Mouse (Mus musculus): ENCODE measurements at regions not wholly inside any gene's neighbourhood (a gene's known extent, or its start where the extent isn't known, plus 50 kb on each side); places are given as distances from the start of the nearest gene placed in this dataset.

GRCm38 (mm10) chr15:88120376-88120775 lies 479.7 kb upstream of the Zdhhc25 start:
- H3K36me3 ChIP-seq (ENCODE audit: control insufficient read depth, insufficient read depth, low read length, poor library complexity, severe bottlenecking), result no peaks in the 10 kb centered on the region
- DNase-seq (ENCODE audit: low read depth, low spot score), result peak; percentile 21
- H3K9me3 ChIP-seq (ENCODE audit: control insufficient read depth, insufficient read depth, low read depth, low read length), result no peaks in the 10 kb centered on the region
- TF ChIP-seq MAFK (IDR thresholded peaks at IDR 0.05; ENCODE audit: insufficient read depth, low read depth, low read length) (no peak), HCFC1 (IDR thresholded peaks at IDR 0.05; ENCODE audit: borderline replicate concordance, insufficient read depth, low read length) (no peak), ZNF384 (IDR thresholded peaks at IDR 0.05; ENCODE audit: low read depth, low read length) (no peak), CHD2 (IDR thresholded peaks at IDR 0.05; ENCODE audit: low read depth, low read length) (no peak), ZC3H11A (IDR thresholded peaks at IDR 0.05; ENCODE audit: borderline replicate concordance, low read depth, low read length) (no peak)
- in situ Hi-C loops (cut with MboI; ENCODE audit: low sequenced_read_pairs in 2 of 2, unreplicated experiment in 2 of 2), result no loop called here
- H3K4me3 ChIP-seq (ENCODE audit: insufficient read depth in 1 of 2, low read depth in 1 of 2, low read length in 2 of 2, poor library complexity in 1 of 2, severe bottlenecking in 1 of 2), result no peak overlapping the region
- no peaks in the 10 kb centered on the region for H3K4me1 ChIP-seq (ENCODE audit: control insufficient read depth in 2 of 2, insufficient read depth in 2 of 2, low read length in 2 of 2, poor library complexity in 1 of 2)
- H3K27ac ChIP-seq (ENCODE audit: insufficient read depth, low read depth, low read length, poor library complexity, severe bottlenecking), result no peak overlapping the region
- H3K9ac ChIP-seq (ENCODE audit: insufficient read depth, low read depth, low read length, poor library complexity, severe bottlenecking), result no peak overlapping the region

GRCm38 (mm10) chr15:88123907-88124523 lies 476.1 kb upstream of the Zdhhc25 start:
- Histone ChIP-seq H3K27ac (ENCODE audit: insufficient read depth, low read depth, low read length, poor library complexity, severe bottlenecking) (no peak overlapping the region), H3K4me3 (ENCODE audit: insufficient read depth in 1 of 2, low read depth in 1 of 2, low read length in 2 of 2, poor library complexity in 1 of 2, severe bottlenecking in 1 of 2) (no peak overlapping the region), H3K36me3 (ENCODE audit: control insufficient read depth, insufficient read depth, low read length, poor library complexity, severe bottlenecking) (no peaks in the 10 kb centered on the region), H3K4me1 (ENCODE audit: control insufficient read depth in 2 of 2, insufficient read depth in 2 of 2, low read length in 2 of 2, poor library complexity in 1 of 2) (no peaks in the 10 kb centered on the region), H3K9me3 (ENCODE audit: control insufficient read depth, insufficient read depth, low read depth, low read length) (no peaks in the 10 kb centered on the region), H3K9ac (ENCODE audit: insufficient read depth, low read depth, low read length, poor library complexity, severe bottlenecking) (no peak overlapping the region)
- TF ChIP-seq ZNF384 (IDR thresholded peaks at IDR 0.05; ENCODE audit: low read depth, low read length), result no peak
- TF ChIP-seq ZC3H11A (IDR thresholded peaks at IDR 0.05; ENCODE audit: borderline replicate concordance, low read depth, low read length), result no peak
- TF ChIP-seq CHD2 (IDR thresholded peaks at IDR 0.05; ENCODE audit: low read depth, low read length), result no peak
- no peak for TF ChIP-seq MAFK (IDR thresholded peaks at IDR 0.05; ENCODE audit: insufficient read depth, low read depth, low read length)
- TF ChIP-seq HCFC1 (IDR thresholded peaks at IDR 0.05; ENCODE audit: borderline replicate concordance, insufficient read depth, low read length), result no peak
- no peak for DNase-seq (ENCODE audit: low read depth, low spot score)
- in situ Hi-C loops (cut with MboI; ENCODE audit: low sequenced_read_pairs in 2 of 2, unreplicated experiment in 2 of 2), result no loop called here

GRCm38 (mm10) chr15:88146118-88146517 lies 454.0 kb upstream of the Zdhhc25 start:
- Histone ChIP-seq H3K4me1 (ENCODE audit: control insufficient read depth in 2 of 2, insufficient read depth in 2 of 2, low read length in 2 of 2, poor library complexity in 1 of 2) (no peaks in the 10 kb centered on the region), H3K9ac (ENCODE audit: insufficient read depth, low read depth, low read length, poor library complexity, severe bottlenecking) (no peak overlapping the region), H3K4me3 (ENCODE audit: insufficient read depth in 1 of 2, low read depth in 1 of 2, low read length in 2 of 2, poor library complexity in 1 of 2, severe bottlenecking in 1 of 2) (no peak overlapping the region), H3K36me3 (ENCODE audit: control insufficient read depth, insufficient read depth, low read length, poor library complexity, severe bottlenecking) (no peaks in the 10 kb centered on the region), H3K9me3 (ENCODE audit: control insufficient read depth, insufficient read depth, low read depth, low read length) (no peaks in the 10 kb centered on the region), H3K27ac (ENCODE audit: insufficient read depth, low read depth, low read length, poor library complexity, severe bottlenecking) (no peak overlapping the region)
- TF ChIP-seq ZNF384 (IDR thresholded peaks at IDR 0.05; ENCODE audit: low read depth, low read length) (no peak), MAFK (IDR thresholded peaks at IDR 0.05; ENCODE audit: insufficient read depth, low read depth, low read length) (no peak), ZC3H11A (IDR thresholded peaks at IDR 0.05; ENCODE audit: borderline replicate concordance, low read depth, low read length) (no peak), CHD2 (IDR thresholded peaks at IDR 0.05; ENCODE audit: low read depth, low read length) (no peak), HCFC1 (IDR thresholded peaks at IDR 0.05; ENCODE audit: borderline replicate concordance, insufficient read depth, low read length) (no peak)
- peak; percentile 40 for DNase-seq (ENCODE audit: low read depth, low spot score)
- in situ Hi-C loops (cut with MboI; ENCODE audit: low sequenced_read_pairs in 2 of 2, unreplicated experiment in 2 of 2), result no loop called here

GRCm38 (mm10) chr15:88151199-88151598 lies 448.9 kb upstream of the Zdhhc25 start:
- no peak for TF ChIP-seq ZC3H11A (IDR thresholded peaks at IDR 0.05; ENCODE audit: borderline replicate concordance, low read depth, low read length)
- no peak for TF ChIP-seq MAFK (IDR thresholded peaks at IDR 0.05; ENCODE audit: insufficient read depth, low read depth, low read length)
- no peak for TF ChIP-seq CHD2 (IDR thresholded peaks at IDR 0.05; ENCODE audit: low read depth, low read length)
- no peak for TF ChIP-seq HCFC1 (IDR thresholded peaks at IDR 0.05; ENCODE audit: borderline replicate concordance, insufficient read depth, low read length)
- no peak for TF ChIP-seq ZNF384 (IDR thresholded peaks at IDR 0.05; ENCODE audit: low read depth, low read length)
- Histone ChIP-seq H3K27ac (ENCODE audit: insufficient read depth, low read depth, low read length, poor library complexity, severe bottlenecking) (no peak overlapping the region), H3K36me3 (ENCODE audit: control insufficient read depth, insufficient read depth, low read length, poor library complexity, severe bottlenecking) (no peaks in the 10 kb centered on the region), H3K4me3 (ENCODE audit: insufficient read depth in 1 of 2, low read depth in 1 of 2, low read length in 2 of 2, poor library complexity in 1 of 2, severe bottlenecking in 1 of 2) (no peak overlapping the region), H3K4me1 (ENCODE audit: control insufficient read depth in 2 of 2, insufficient read depth in 2 of 2, low read length in 2 of 2, poor library complexity in 1 of 2) (no peaks in the 10 kb centered on the region), H3K9ac (ENCODE audit: insufficient read depth, low read depth, low read length, poor library complexity, severe bottlenecking) (no peak overlapping the region), H3K9me3 (ENCODE audit: control insufficient read depth, insufficient read depth, low read depth, low read length) (no peaks in the 10 kb centered on the region)
- no peak for DNase-seq (ENCODE audit: low read depth, low spot score)
- in situ Hi-C loops (cut with MboI; ENCODE audit: low sequenced_read_pairs in 2 of 2, unreplicated experiment in 2 of 2), result no loop called here

All from ES-E14 (cell line).